Mouse (Mus musculus) cerebellum, postnatal 14 days (tissue): ENCODE data around the gene Trpm8.
A peak's percentile ranks its signal among the peaks of the same experiment; 100 is the strongest.

Source experiments
- DNase-seq, 2 experiments: peaks; one replicate each; pipeline ENCODE4 v3.0.0; 2021; ENCODE audit warnings: mixed read lengths in 2 of 2

Trpm8 gene

GRCm38 (mm10) chr1:88358102-88358654, 80.7 kb downstream of the Trpm8 start:
- peak; percentile 74 to 83 for DNase-seq

- no peak for DNase-seq
Measured at GRCm38 (mm10) chr1:88361085-88361484, 83.6 kb downstream of the Trpm8 start.

- DNase-seq = peak; percentile 53 to 62
Measured at GRCm38 (mm10) chr1:88366881-88367644, 89.6 kb downstream of the Trpm8 start.

- DNase-seq = peak; percentile 21 to 27
Measured at GRCm38 (mm10) chr1:88378446-88378845, 101.0 kb downstream of the Trpm8 start.

GRCm38 (mm10) chr1:88391632-88392031, 114.2 kb downstream of the Trpm8 start:
- DNase-seq = peak in 1 of 2 experiments; percentile 5

- DNase-seq = no peak
Measured at GRCm38 (mm10) chr1:88393321-88393720, 115.9 kb downstream of the Trpm8 start.

- no peak for DNase-seq
Measured at GRCm38 (mm10) chr1:88403378-88403777, 125.9 kb downstream of the Trpm8 start.

GRCm38 (mm10) chr1:88406078-88406806, 128.8 kb downstream of the Trpm8 start:
- DNase-seq = no peak

GRCm38 (mm10) chr1:88406807-88407198, 129.3 kb downstream of the Trpm8 start, which contains the start of gene Spp2:
Spp2 (plus strand) TSS chr1:88406961.
- no peak for DNase-seq

- DNase-seq = no peak
Measured at GRCm38 (mm10) chr1:88408340-88408739, 130.9 kb downstream of the Trpm8 start.

- DNase-seq = no peak
Measured at GRCm38 (mm10) chr1:88412013-88412412, 134.6 kb downstream of the Trpm8 start.

GRCm38 (mm10) chr1:88418943-88419342, 141.5 kb downstream of the Trpm8 start:
- no peak for DNase-seq

- DNase-seq = no peak
Measured at GRCm38 (mm10) chr1:88422045-88422444, 144.6 kb downstream of the Trpm8 start.

- DNase-seq = no peak
Measured at GRCm38 (mm10) chr1:88422846-88423395, 145.5 kb downstream of the Trpm8 start.

- DNase-seq = peak; percentile 90 to 94
Measured at GRCm38 (mm10) chr1:88424602-88425252, 147.3 kb downstream of the Trpm8 start.

GRCm38 (mm10) chr1:88427987-88428741, 150.7 kb downstream of the Trpm8 start:
- no peak for DNase-seq

- DNase-seq = no peak
Measured at GRCm38 (mm10) chr1:88429413-88429812, 152.0 kb downstream of the Trpm8 start.

- no peak for DNase-seq
Measured at GRCm38 (mm10) chr1:88431262-88431661, 153.8 kb downstream of the Trpm8 start.

- no peak for DNase-seq
Measured at GRCm38 (mm10) chr1:88432601-88433000, 155.1 kb downstream of the Trpm8 start.

- DNase-seq = peak; percentile 9 to 22
Measured at GRCm38 (mm10) chr1:88433096-88433883, 155.8 kb downstream of the Trpm8 start.

GRCm38 (mm10) chr1:88434057-88434456, 156.6 kb downstream of the Trpm8 start:
- peak in 1 of 2 experiments; percentile 10 for DNase-seq
